Mouse (Mus musculus): ENCODE measurements at regions not wholly inside any gene's neighbourhood (a gene's known extent, or its start where the extent isn't known, plus 50 kb on each side); places are given as distances from the start of the nearest gene placed in this dataset.

- DNase-seq (ENCODE audit: low read depth, low spot score), result no peak
Measured at GRCm38 (mm10) chr7:79517581-79518337, 51.6 kb upstream of the Polg start.

GRCm38 (mm10) chr7:79516287-79516686 is 50.1 kb upstream of the Polg start:
- no peak for DNase-seq (ENCODE audit: low read depth, low spot score)

All from R1 (cell line).